Mouse (Mus musculus) midbrain, embryonic 16.5 days (tissue): ENCODE measurements around the gene Tent2. TPM values are rescaled to one million over a fixed set of nuclear protein-coding genes. Genes with fewer than 3 reads are reported as not detected.

Experiments used
- ATAC-seq: fragments of 200-750 bp; cut with Nextera tagmentation; 2 replicates; pipeline ENCODE4 v1.8.0; 2017; ENCODE audit warnings: moderate TSS enrichment
- H3K27ac ChIP-seq: fragments of 300-500 bp; sonication (generic); 2 replicates; pipeline ENCODE4 v1.5.1; 2014; ENCODE audit warnings: mild to moderate bottlenecking, low read length, mixed read lengths
- H3K27me3 ChIP-seq: fragments of 300-500 bp; sonication (generic); 2 replicates; pipeline ENCODE4 v1.6.1; 2014; ENCODE audit warnings: low read depth, low read length, mixed read lengths; ENCODE audit not compliant: control insufficient read depth, insufficient read depth
- H3K36me3 ChIP-seq: fragments of 300-500 bp; sonication (generic); 2 replicates; pipeline ENCODE4 v1.6.1; 2014; ENCODE audit warnings: mild to moderate bottlenecking, low read length, moderate library complexity, mixed read lengths; ENCODE audit not compliant: control insufficient read depth, insufficient read depth
- H3K4me1 ChIP-seq: fragments of 300-500 bp; sonication (generic); 2 replicates; pipeline ENCODE4 v1.6.1; 2014; ENCODE audit warnings: mild to moderate bottlenecking, low read length, mixed read lengths; ENCODE audit not compliant: control insufficient read depth, insufficient read depth
- H3K4me2 ChIP-seq: fragments of 300-500 bp; sonication (generic); 2 replicates; pipeline ENCODE4 v1.6.1; 2014; ENCODE audit warnings: mild to moderate bottlenecking, low read length, mixed read lengths
- H3K4me3 ChIP-seq: fragments of 300-500 bp; sonication (generic); 2 replicates; pipeline ENCODE4 v1.5.1; 2014; ENCODE audit warnings: low read depth, mild to moderate bottlenecking, low read length, moderate library complexity, mixed read lengths
- H3K9ac ChIP-seq: fragments of 300-500 bp; sonication (generic); 2 replicates; pipeline ENCODE4 v1.6.1; 2014; ENCODE audit warnings: low read depth, low read length, mixed read lengths
- H3K9me3 ChIP-seq: fragments of 300-500 bp; sonication (generic); replicated peaks from 2 replicates; pipeline ENCODE4 v1.6.1; 2014; ENCODE audit warnings: mild to moderate bottlenecking, low read length, mixed read lengths; ENCODE audit not compliant: control insufficient read depth, poor library complexity, severe bottlenecking
- WGBS: fragments of 180-500 bp; shearing (Covaris S2); extraction: QIAGEN DNeasy Blood & Tissue Kit; methylation state at CpG from one replicate; pipeline ENCODE4 v1.1.7; 2014; 5-methylcytosine and 5-hydroxymethylcytosine counted together
- polyA plus RNA-seq: library from polyadenylated mRNA; unstranded; fragments of >200 nt; fragmentation: Nextera tagmentation; extraction: Ambion mirVana; gene quantifications from 2 replicates; pipeline ENCODE4 v1.2.1, GENCODE M21; 2015

Gene Tent2
- 32.9 and 39.2 TPM in 2 replicates for polyA plus RNA-seq

GRCm38 (mm10) chr13:93191831-93192645 lies at the start of gene Tent2:
Gene Tent2, minus strand, starts transcription at chr13:93192385.
- Histone ChIP-seq H3K27ac (peak within 1 kb of the TSS; percentile 91), H3K4me1 (peaks cover 18% of the 10 kb centered on the region), H3K9me3 (no peaks in the 10 kb centered on the region), H3K9ac (peak within 1 kb of the TSS; percentile 95), H3K4me3 (peak within 1 kb of the TSS; percentile 99), H3K27me3 (no peaks in the 10 kb centered on the region), H3K36me3 (no peaks in the 10 kb centered on the region), H3K4me2 (peak within 1 kb of the TSS; percentile 76)
- under 1% methylated on average over 71 of the region's 72 CpGs for WGBS
- ATAC-seq: peak; percentile 100

- Histone ChIP-seq H3K4me3 (no peak overlapping the region), H3K27me3 (no peaks in the 10 kb centered on the region), H3K36me3 (no peaks in the 10 kb centered on the region), H3K4me2 (no peak overlapping the region), H3K4me1 (no peaks in the 10 kb centered on the region), H3K27ac (no peak overlapping the region), H3K9ac (no peak overlapping the region), H3K9me3 (no peaks in the 10 kb centered on the region)
- no peak for ATAC-seq
- 30% methylated on average over 3 of the region's 3 CpGs for WGBS
These were observed 49.0 kb upstream of the Tent2 start for GRCm38 (mm10) chr13:93241180-93241579.

GRCm38 (mm10) chr13:93239561-93239960 lies 47.4 kb upstream of the Tent2 start:
- H3K4me2 ChIP-seq: no peak overlapping the region
- no peaks in the 10 kb centered on the region for H3K27me3 ChIP-seq
- no peaks in the 10 kb centered on the region for H3K36me3 ChIP-seq
- H3K9ac ChIP-seq: no peak overlapping the region
- WGBS: 60% methylated on average over 2 of the region's 7 CpGs
- no peak overlapping the region for H3K4me3 ChIP-seq
- no peak for ATAC-seq
- H3K9me3 ChIP-seq: no peaks in the 10 kb centered on the region
- no peak overlapping the region for H3K27ac ChIP-seq
- H3K4me1 ChIP-seq: no peaks in the 10 kb centered on the region

- H3K27me3 ChIP-seq: no peaks in the 10 kb centered on the region
- no peak overlapping the region for H3K4me2 ChIP-seq
- no peak overlapping the region for H3K4me3 ChIP-seq
- no peak overlapping the region for H3K9ac ChIP-seq
- no peaks in the 10 kb centered on the region for H3K4me1 ChIP-seq
- 84% methylated on average over 9 of the region's 9 CpGs for WGBS
- H3K9me3 ChIP-seq: no peaks in the 10 kb centered on the region
- no peak overlapping the region for H3K27ac ChIP-seq
- no peaks in the 10 kb centered on the region for H3K36me3 ChIP-seq
- no peak for ATAC-seq
These were observed 46.9 kb upstream of the Tent2 start for GRCm38 (mm10) chr13:93239134-93239533.

- Histone ChIP-seq H3K9ac (no peak overlapping the region), H3K36me3 (no peaks in the 10 kb centered on the region), H3K4me1 (no peaks in the 10 kb centered on the region), H3K4me3 (no peak overlapping the region), H3K27ac (no peak overlapping the region), H3K27me3 (no peaks in the 10 kb centered on the region), H3K4me2 (no peak overlapping the region), H3K9me3 (no peaks in the 10 kb centered on the region)
- ATAC-seq: no peak
- 79% methylated on average over 9 of the region's 9 CpGs for WGBS
These were observed 45.7 kb upstream of the Tent2 start for GRCm38 (mm10) chr13:93237677-93238398.

- no peak overlapping the region for H3K4me2 ChIP-seq
- no peak overlapping the region for H3K4me3 ChIP-seq
- ATAC-seq: no peak
- WGBS: 74% methylated on average over 4 of the region's 4 CpGs
- no peaks in the 10 kb centered on the region for H3K36me3 ChIP-seq
- H3K9me3 ChIP-seq: no peaks in the 10 kb centered on the region
- no peak overlapping the region for H3K9ac ChIP-seq
- H3K4me1 ChIP-seq: no peaks in the 10 kb centered on the region
- H3K27me3 ChIP-seq: no peaks in the 10 kb centered on the region
- no peak overlapping the region for H3K27ac ChIP-seq
These were observed 42.3 kb upstream of the Tent2 start for GRCm38 (mm10) chr13:93234267-93235039.

GRCm38 (mm10) chr13:93232335-93232734 lies 40.1 kb upstream of the Tent2 start:
- WGBS: 86% methylated on average over 7 of the region's 7 CpGs
- ATAC-seq: no peak
- no peaks in the 10 kb centered on the region for H3K4me1 ChIP-seq

GRCm38 (mm10) chr13:93231016-93231415 lies 38.8 kb upstream of the Tent2 start:
- no peaks in the 10 kb centered on the region for H3K36me3 ChIP-seq
- H3K9ac ChIP-seq: no peak overlapping the region
- H3K4me3 ChIP-seq: no peak overlapping the region
- H3K27ac ChIP-seq: no peak overlapping the region
- no peak overlapping the region for H3K4me2 ChIP-seq
- H3K9me3 ChIP-seq: no peaks in the 10 kb centered on the region
- H3K4me1 ChIP-seq: no peaks in the 10 kb centered on the region
- ATAC-seq: no peak
- WGBS: 92% methylated on average over 4 of the region's 4 CpGs
- H3K27me3 ChIP-seq: no peaks in the 10 kb centered on the region

More at GRCm38 (mm10) chr13:93232335-93232734, 40.1 kb upstream of the Tent2 start:
- Histone ChIP-seq H3K36me3 (no peaks in the 10 kb centered on the region), H3K27ac (no peak overlapping the region), H3K27me3 (no peaks in the 10 kb centered on the region), H3K4me2 (no peak overlapping the region), H3K9me3 (no peaks in the 10 kb centered on the region), H3K4me3 (no peak overlapping the region), H3K9ac (no peak overlapping the region)
